Mouse (Mus musculus): ENCODE results near the gene Rarg. TPM values are rescaled to one million over a fixed set of nuclear protein-coding genes. Genes with fewer than 3 reads are reported as not detected.

The Rarg gene
- polyA plus RNA-seq, 1 experiment from 2014 or later: 30.3 TPM

DNA sequence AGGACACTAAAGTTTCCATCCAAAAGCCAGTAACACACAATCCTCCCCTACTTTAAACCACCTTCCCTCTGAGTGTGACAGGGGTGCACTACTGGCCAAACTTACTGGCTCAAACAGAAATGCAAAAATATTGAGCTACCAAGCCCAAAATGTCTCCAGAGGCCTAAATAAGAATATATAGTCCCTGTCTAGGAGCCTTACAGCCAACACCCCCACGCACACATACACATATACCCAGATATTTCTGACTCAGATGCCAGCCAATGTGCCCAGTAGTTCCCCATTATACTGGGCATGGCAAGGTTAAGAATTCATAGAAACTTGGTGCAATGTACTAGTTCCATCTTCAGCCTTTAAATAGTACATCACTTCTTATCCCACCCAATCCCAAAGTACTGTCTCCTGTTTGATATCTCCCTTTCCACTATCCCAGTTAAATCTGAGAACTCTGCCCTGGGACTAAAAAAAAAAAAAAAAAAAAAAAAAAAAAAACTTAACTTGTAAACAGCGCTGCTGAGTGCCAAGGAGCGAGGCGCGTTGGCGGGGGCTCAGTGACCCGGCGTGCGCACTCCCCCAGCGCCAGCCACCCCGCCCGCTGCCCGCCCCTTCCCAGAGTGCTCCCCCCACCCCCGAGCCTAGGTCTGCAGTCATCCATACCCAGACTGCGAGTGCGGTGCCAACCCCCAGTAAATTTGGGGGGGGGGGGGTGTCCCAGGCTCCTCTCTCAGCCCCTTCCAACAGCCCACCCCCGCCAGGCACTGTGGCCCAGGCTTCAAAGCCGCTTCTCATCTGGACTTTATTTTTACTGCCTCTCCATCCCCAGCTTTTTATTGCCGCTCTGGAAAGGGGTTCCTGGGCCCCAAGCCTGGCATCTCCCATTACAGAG is 12.8 kb downstream of the Rarg start:
- 5% methylated on average over 19 of the region's 19 CpGs for WGBS
- peaks cover 74% of the 10 kb centered on the region for H3K4me1 ChIP-seq
- no peak for ATAC-seq (replicated peaks; ENCODE audit: low FRiP score)

DNA sequence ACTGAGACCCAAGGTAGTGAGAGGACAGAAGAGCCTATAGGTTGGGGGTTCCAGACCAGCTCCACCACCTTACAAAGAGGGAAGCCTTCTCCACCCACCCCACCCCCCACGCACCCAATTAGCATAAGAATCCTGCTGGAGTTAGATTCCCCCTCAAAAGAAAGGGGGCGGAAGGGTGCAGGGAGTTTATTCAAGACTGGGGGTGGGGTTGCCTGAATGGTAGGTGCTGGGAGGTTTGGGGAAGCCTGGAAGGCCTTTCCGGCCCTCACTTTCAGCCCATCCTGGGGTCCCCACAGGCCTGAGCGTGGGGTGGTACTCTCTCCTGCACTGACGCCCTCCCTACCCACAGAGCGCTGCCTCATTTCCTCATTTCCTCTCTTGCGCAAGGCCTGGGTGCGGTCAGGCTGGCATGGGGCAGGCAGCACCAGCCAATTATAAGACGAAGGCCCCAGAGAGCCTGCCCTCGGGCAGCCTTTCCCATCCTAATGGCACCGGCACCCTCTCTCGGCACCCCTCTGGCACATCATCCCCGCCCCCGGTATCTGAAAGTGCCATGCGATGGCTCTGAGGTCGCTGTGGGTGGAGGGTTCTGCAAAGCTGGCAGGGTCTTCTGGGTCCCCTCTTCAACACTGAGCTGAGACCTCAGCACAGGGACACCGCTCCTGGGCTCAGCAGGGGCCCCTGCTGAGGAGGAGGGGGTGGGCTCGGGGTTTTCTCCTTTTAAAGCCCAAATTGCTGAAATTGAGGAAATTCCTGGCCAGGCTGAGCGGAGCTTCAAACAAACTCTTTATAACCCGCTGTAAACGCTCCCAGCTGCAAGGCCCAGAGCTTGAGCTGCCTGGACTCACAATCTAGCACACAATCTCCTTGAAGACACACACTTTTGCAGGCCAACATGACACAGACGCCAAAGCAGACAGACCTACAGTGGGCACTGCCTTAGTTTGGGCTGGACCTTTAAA is 13.8 kb downstream of the Rarg start:
- no peak for ATAC-seq (replicated peaks; ENCODE audit: low FRiP score)
- peak overlapping the region; percentile 66 for H3K4me3 ChIP-seq (replicated peaks)
- peaks cover 17% of the 10 kb centered on the region for H3K36me3 ChIP-seq
- no peaks in the 10 kb centered on the region for H3K9me3 ChIP-seq (replicated peaks)
- H3K4me1 ChIP-seq: peaks cover 69% of the 10 kb centered on the region
- H3K27ac ChIP-seq: peak overlapping the region; percentile 69
- H3K4me2 ChIP-seq: peak overlapping the region; percentile 94
- H3K9ac ChIP-seq: peak overlapping the region; percentile 33
- 0 out of 2 replicates have a peak, but pooled peaks cover 3% of the 10 kb centered on the region for H3K27me3 ChIP-seq
- 23% methylated on average over 22 of the region's 22 CpGs for WGBS

More for the DNA sequence above, 12.8 kb downstream of the Rarg start:
- Histone ChIP-seq H3K4me2 (peak overlapping the region; percentile 94), H3K36me3 (peaks cover 7% of the 10 kb centered on the region), H3K9ac (peak overlapping the region; percentile 68), H3K27ac (peak overlapping the region; percentile 99), H3K9me3 (replicated peaks) (no peaks in the 10 kb centered on the region), H3K27me3 (0 out of 2 replicates have a peak, but pooled peaks cover 3% of the 10 kb centered on the region), H3K4me3 (replicated peaks) (peak overlapping the region; percentile 66)

DNA sequence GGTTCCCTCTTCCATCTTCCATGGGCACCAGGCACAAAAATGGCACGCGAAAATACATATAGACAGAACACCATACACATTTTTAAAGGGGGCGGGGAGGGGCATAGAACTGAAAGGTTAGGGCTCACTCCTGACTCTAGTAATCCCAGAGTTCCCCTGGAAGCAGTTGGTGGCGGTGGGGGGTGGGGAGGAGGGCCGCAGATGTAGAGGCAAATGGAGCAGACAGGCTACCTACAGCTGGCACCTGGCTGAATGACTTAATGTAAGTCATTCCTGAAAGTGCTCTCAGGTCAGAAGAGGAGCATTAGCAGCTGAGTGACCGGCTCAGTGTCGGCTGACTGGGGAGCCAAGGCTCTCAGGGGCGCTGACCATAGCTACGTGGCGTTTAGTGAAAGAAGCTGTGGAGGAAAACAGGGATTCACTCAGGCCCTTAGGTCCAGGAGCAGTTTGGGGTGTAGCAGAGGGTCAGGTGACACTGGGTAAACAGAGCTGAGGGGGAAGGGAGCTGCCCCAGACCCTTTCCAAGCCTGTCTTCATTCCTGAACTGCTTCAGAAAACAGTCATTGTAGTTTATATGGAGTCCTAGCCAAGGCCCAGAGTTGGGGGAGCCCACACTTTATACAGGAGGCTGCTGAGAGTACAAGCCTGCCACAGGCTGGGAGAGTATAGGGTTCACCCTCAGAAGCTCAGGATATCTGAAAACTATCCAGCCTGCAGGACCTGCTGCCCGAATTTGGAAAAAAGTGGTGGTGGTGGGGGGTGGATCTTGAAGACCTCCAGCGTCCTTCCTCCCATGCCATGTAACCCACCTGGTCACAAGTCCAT is 14.7 kb downstream of the Rarg start:
- 0 out of 2 replicates have a peak, but pooled peaks cover 3% of the 10 kb centered on the region for H3K27me3 ChIP-seq
- no peak for ATAC-seq (replicated peaks; ENCODE audit: low FRiP score)
- H3K4me2 ChIP-seq: peak overlapping the region; percentile 94
- H3K4me3 ChIP-seq (replicated peaks): no peak overlapping the region
- peak overlapping the region; percentile 69; the same call in 1 of the 2 replicates for H3K27ac ChIP-seq
- 39% methylated on average over 12 of the region's 12 CpGs for WGBS
- no peaks in the 10 kb centered on the region for H3K9me3 ChIP-seq (replicated peaks)
- H3K9ac ChIP-seq: no peak overlapping the region
- H3K4me1 ChIP-seq: peaks cover 61% of the 10 kb centered on the region
- H3K36me3 ChIP-seq: peaks cover 25% of the 10 kb centered on the region

- Histone ChIP-seq H3K27me3 (no peaks in the 10 kb centered on the region), H3K4me2 (no peak overlapping the region), H3K36me3 (peaks cover 38% of the 10 kb centered on the region), H3K4me1 (peaks cover 54% of the 10 kb centered on the region), H3K27ac (peak overlapping the region; percentile 58; the same call in 1 of the 2 replicates), H3K9me3 (replicated peaks) (no peaks in the 10 kb centered on the region), H3K4me3 (replicated peaks) (no peak overlapping the region), H3K9ac (no peak overlapping the region)
- WGBS: 63% methylated on average over 4 of the region's 4 CpGs
- no peak for ATAC-seq (replicated peaks; ENCODE audit: low FRiP score)
Observed at GRCm38 (mm10) chr15:102240607-102241006, 16.7 kb downstream of the Rarg start.

DNA sequence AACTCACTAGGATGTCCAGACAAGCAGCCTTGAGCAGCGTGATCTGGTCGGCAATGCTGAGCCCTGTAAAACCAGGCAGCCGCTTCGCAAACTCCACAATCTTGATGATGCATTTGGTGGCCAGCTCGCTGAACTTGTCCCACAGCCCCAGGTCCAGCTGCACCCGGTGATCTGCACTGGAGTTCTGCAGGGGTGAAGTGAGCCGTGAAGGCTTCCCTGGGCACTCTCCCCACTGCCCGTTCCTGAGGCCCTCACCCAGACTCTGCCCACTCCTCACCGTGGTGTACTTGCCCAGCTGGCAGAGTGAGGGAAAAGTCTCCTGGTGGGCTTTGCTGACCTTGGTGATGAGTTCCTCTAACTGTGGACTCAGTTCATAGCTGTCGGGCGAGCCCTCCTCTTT is 17.5 kb downstream of the Rarg start:
- Histone ChIP-seq H3K36me3 (peaks cover 38% of the 10 kb centered on the region), H3K4me3 (replicated peaks) (no peak overlapping the region), H3K4me2 (no peak overlapping the region), H3K9me3 (replicated peaks) (no peaks in the 10 kb centered on the region), H3K27me3 (no peaks in the 10 kb centered on the region), H3K27ac (peak overlapping the region; percentile 15; the same call in 1 of the 2 replicates), H3K4me1 (peaks cover 54% of the 10 kb centered on the region), H3K9ac (0 out of 2 replicates have a peak overlapping the region, but pooled peaks have one; percentile 14)
- WGBS: 71% methylated on average over 11 of the region's 11 CpGs
- ATAC-seq (replicated peaks; ENCODE audit: low FRiP score): no peak

GRCm38 (mm10) chr15:102239260-102239590 is 18.1 kb downstream of the Rarg start:
- Histone ChIP-seq H3K36me3 (peaks cover 38% of the 10 kb centered on the region), H3K27me3 (no peaks in the 10 kb centered on the region), H3K27ac (0 out of 2 replicates have a peak overlapping the region, but pooled peaks have one; percentile 15), H3K4me2 (no peak overlapping the region), H3K9ac (no peak overlapping the region), H3K4me1 (peaks cover 54% of the 10 kb centered on the region), H3K4me3 (replicated peaks) (no peak overlapping the region), H3K9me3 (replicated peaks) (no peaks in the 10 kb centered on the region)
- ATAC-seq (replicated peaks; ENCODE audit: low FRiP score): peak; percentile 59; the same call in 1 of the 2 replicates
- 15% methylated on average over 9 of the region's 9 CpGs for WGBS

DNA sequence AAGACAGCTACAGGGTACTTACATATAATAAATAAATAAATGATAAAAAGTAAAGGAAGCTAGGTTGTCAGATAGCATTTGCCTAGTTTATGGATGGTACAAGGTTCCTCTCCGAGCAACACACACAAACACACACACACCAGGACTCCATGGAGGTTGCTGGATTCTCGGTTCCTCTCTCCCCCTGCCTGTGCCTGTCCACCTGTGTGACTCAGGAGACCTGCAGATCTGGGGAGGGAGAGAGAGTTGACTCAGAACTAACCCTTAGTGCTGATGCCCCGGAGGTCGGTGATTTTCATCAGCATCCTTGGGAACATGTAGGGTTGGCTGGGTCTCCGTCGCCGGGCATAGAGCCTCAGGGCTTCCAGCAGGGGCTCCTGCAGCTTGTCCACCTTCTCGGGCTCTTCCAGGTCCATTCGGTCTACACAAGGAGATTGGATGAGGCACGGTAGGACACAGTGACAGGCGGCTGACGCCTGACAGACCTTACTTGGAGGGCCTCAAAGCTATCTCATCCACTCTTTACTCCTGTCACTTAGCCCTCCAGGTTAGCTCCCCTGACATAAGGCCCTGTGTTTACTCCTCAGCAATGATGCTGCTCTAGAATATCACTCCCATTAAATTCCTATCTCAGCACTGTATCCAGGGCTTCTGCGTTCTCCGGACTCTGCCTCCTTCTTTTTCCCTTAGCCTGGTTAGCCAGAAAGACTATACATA is 18.6 kb downstream of the Rarg start:
- Histone ChIP-seq H3K4me2 (no peak overlapping the region), H3K9me3 (replicated peaks) (no peaks in the 10 kb centered on the region), H3K27me3 (no peaks in the 10 kb centered on the region), H3K36me3 (peaks cover 38% of the 10 kb centered on the region), H3K9ac (no peak overlapping the region), H3K27ac (no peak overlapping the region), H3K4me1 (peaks cover 53% of the 10 kb centered on the region), H3K4me3 (replicated peaks) (no peak overlapping the region)
- 91% methylated on average over 14 of the region's 14 CpGs for WGBS
- ATAC-seq (replicated peaks; ENCODE audit: low FRiP score): no peak

DNA sequence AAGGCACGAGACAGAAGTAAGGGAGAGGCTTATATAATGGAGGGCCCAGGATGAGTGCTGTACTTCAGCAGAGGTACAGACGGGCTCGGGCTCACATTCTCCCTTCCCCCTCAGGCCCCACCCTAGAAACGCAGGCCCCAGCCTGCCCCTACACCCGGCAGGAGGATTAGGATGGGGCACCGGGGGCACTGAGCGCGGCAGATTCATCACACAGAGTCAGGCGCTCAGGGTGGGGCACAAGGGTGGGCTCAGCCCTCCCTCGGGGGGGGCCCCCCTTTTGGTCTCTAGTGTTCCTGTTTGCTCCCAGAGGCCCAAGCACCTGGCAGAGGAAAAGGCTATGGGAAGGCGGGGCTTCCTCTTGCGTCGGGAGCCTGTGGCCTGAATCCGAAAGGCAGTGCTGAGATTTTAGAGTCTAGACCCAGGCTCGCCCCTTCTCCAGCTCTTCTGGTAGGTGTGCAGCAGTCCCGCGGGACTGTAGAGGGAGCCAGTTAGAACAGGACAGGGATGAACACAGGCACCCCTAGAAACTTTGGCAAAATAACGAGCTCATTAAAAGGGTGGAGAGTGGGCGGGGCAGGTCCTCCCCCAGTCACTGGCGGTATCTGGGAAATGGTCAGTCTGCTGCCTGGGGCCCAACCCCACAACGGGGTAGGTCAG is 21.8 kb downstream of the Rarg start:
- H3K27me3 ChIP-seq: no peaks in the 10 kb centered on the region
- WGBS: 29% methylated on average over 21 of the region's 21 CpGs
- no peaks in the 10 kb centered on the region for H3K9me3 ChIP-seq (replicated peaks)
- peak overlapping the region; percentile 25; the same call in 1 of the 2 replicates for H3K9ac ChIP-seq
- H3K4me2 ChIP-seq: peak overlapping the region; percentile 37
- peaks cover 35% of the 10 kb centered on the region for H3K4me1 ChIP-seq
- peak overlapping the region; percentile 7; the same call in 1 of the 2 replicates for H3K4me3 ChIP-seq (replicated peaks)
- no peak overlapping the region; the same call in 1 of the 2 replicates for H3K27ac ChIP-seq
- peak; percentile 47 for ATAC-seq (replicated peaks; ENCODE audit: low FRiP score)
- H3K36me3 ChIP-seq: peaks cover 31% of the 10 kb centered on the region

DNA sequence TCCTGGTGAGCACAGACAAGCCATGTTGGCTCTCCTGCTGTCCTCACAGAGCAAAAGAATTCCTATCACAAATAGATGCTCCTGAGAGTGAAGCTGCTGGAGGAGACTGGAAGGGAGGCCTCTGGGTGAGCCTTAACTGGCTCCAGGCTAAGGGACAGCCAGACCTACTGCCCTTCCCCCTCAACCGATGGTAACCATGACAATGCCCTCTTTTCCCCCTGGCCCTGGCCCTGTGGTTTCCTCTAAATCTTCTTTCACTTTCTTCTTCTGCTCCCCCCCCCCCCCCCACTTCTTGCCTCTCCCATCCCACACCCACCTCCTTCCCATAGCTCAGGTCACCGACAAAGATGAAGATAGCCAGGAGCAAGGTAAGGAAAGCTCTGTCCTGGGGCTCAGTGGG is 23.4 kb downstream of the Rarg start:
- no peak for ATAC-seq (replicated peaks; ENCODE audit: low FRiP score)

DNA sequence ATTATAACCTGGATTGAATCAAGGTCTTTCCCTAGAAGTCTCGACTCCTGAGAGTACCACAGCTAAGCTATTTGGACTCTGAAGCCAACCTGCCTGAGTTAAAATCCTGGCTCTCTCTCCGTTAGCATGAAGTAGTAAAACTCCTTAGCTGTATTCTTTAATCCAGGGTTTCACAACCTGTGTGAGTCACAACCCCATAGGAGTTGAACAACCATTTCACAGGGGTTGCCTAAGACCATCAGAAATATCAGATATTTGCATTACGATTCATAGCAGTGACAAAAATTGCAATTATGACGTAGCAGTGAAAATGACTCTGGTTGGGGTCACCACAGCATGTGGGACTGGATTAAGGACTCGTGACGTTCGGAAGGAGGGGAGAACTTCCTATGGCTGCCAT is 24.6 kb downstream of the Rarg start:
- 83% methylated on average over 7 of the region's 7 CpGs for WGBS
- ATAC-seq (replicated peaks; ENCODE audit: low FRiP score): no peak
- H3K4me3 ChIP-seq (replicated peaks): no peak overlapping the region

More for the DNA sequence above, 23.4 kb downstream of the Rarg start:
- Histone ChIP-seq H3K27ac (peak overlapping the region; percentile 56; the same call in 1 of the 2 replicates), H3K36me3 (peaks cover 25% of the 10 kb centered on the region), H3K4me2 (no peak overlapping the region), H3K4me3 (replicated peaks) (no peak overlapping the region), H3K4me1 (peaks cover 24% of the 10 kb centered on the region), H3K9me3 (replicated peaks) (no peaks in the 10 kb centered on the region), H3K27me3 (no peaks in the 10 kb centered on the region), H3K9ac (no peak overlapping the region)
- 28% methylated on average over 2 of the region's 2 CpGs for WGBS

More for the DNA sequence above, 24.6 kb downstream of the Rarg start:
- Histone ChIP-seq H3K4me2 (no peak overlapping the region), H3K4me1 (peaks cover 24% of the 10 kb centered on the region), H3K27me3 (no peaks in the 10 kb centered on the region), H3K27ac (no peak overlapping the region), H3K9ac (no peak overlapping the region), H3K9me3 (replicated peaks) (no peaks in the 10 kb centered on the region), H3K36me3 (peaks cover 14% of the 10 kb centered on the region)

Measured in kidney, embryonic 15.5 days (tissue).